Mouse (Mus musculus): ENCODE results near the gene Sptbn1. TPM values are rescaled to one million over a fixed set of nuclear protein-coding genes. Genes with fewer than 3 reads are reported as not detected.
A peak's percentile ranks its signal among the peaks of the same experiment; 100 is the strongest.

Gene Sptbn1
- polyA plus RNA-seq, 1 experiment from 2014 or later: 220 TPM

DNA sequence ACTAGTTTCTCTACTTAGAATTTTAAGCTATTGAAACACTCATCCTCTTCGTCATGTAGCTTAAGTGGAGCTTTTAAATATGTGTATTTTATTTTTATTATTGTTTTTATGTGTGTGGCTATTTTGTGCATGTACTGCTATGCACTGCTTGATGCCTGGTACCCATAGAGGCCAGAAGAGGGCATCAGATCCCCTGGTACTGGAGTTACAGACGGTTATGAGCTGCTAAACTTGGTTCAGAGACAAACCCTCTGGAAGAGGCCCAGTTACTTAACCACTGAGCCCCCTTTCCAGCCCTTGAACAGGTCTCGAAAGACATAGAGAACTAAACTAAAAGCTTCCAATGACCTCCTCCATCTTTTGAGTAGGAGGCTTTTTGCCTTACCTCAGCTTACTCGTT lies 30.0 kb downstream of the Sptbn1 start:
- Histone ChIP-seq H3K4me3 (ENCODE audit: low read depth, low read length) (no peak overlapping the region), H3K4me1 (ENCODE audit: insufficient read depth, low read depth, low read length) (peaks cover 17% of the 10 kb centered on the region), H3K36me3 (ENCODE audit: insufficient read depth, low read length) (no peaks in the 10 kb centered on the region), H3K4me2 (replicated peaks; ENCODE audit: low read depth, low read length) (no peak overlapping the region), H3K9me3 (ENCODE audit: low read length) (no peaks in the 10 kb centered on the region), H3K27me3 (replicated peaks; ENCODE audit: insufficient read depth, low read length) (no peaks in the 10 kb centered on the region), H3K27ac (ENCODE audit: low read length) (no peak overlapping the region), H3K9ac (replicated peaks; ENCODE audit: low read depth) (no peak overlapping the region)
- ATAC-seq: peak; percentile 53
- WGBS: 62% methylated on average over 4 of the region's 4 CpGs
- DNase-seq (ENCODE audit: low spot score): peak; percentile 57
- no peak for TF ChIP-seq EP300 (IDR thresholded peaks at IDR 0.05)
- TF ChIP-seq CTCF (IDR thresholded peaks at IDR 0.05): peak; percentile 74

DNA sequence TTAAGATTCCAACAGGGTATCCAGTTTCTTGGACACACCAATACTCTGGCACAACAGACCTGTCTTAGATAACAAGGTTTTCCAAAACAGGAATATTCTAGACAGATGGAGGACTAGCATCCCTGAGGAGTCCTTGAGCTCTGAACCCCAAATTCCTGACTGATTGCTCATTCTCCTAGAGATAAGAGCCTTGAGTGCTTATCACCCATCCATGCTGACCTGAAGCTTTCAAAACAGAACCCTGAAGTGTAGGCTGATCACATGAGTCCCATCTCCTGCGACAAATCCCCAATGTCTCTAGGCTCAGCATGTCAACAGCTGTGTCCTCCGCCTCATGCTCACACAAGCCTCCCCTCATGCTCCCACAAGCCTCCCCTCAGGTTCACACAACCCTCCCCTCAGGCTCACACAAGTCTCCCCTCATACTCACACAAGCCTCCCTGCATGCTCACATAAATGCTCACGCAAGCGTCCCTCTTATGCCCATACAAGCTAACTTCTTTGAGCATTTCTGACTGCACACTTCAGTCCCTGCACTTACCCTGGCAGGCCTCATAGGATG lies 31.2 kb downstream of the Sptbn1 start:
- ATAC-seq (no peak), DNase-seq (ENCODE audit: low spot score) (no peak)
- Histone ChIP-seq H3K27ac (ENCODE audit: low read length) (no peak overlapping the region), H3K4me1 (ENCODE audit: insufficient read depth, low read depth, low read length) (peaks cover 19% of the 10 kb centered on the region), H3K36me3 (ENCODE audit: insufficient read depth, low read length) (no peaks in the 10 kb centered on the region), H3K27me3 (replicated peaks; ENCODE audit: insufficient read depth, low read length) (no peaks in the 10 kb centered on the region), H3K4me2 (replicated peaks; ENCODE audit: low read depth, low read length) (no peak overlapping the region), H3K9ac (replicated peaks; ENCODE audit: low read depth) (no peak overlapping the region), H3K4me3 (ENCODE audit: low read depth, low read length) (no peak overlapping the region), H3K9me3 (ENCODE audit: low read length) (no peaks in the 10 kb centered on the region)
- TF ChIP-seq CTCF (IDR thresholded peaks at IDR 0.05) (no peak), EP300 (IDR thresholded peaks at IDR 0.05) (no peak)
- 76% methylated on average over 4 of the region's 4 CpGs for WGBS

DNA sequence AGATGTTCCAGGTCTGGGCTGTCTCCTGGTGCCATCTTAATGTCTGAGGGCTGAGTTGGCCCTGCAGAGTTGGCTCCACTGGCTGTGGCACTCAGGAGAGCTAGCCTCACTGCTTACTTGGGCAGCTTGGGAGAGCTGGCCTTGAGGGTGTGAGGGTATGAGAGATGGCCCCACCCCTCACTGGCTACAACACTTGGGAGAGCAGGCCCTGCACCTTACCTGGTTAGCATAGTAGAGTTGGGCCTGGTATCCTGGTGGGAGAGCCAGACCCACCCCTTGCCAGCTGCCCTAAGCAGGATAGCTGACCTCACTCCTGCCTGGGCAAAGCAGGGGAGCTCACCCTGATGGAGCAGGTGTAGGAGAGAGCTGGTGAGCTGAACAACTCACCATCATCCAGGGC lies 32.3 kb downstream of the Sptbn1 start:
- H3K27me3 ChIP-seq (replicated peaks; ENCODE audit: insufficient read depth, low read length): no peaks in the 10 kb centered on the region
- no peak overlapping the region for H3K4me3 ChIP-seq (ENCODE audit: low read depth, low read length)
- H3K27ac ChIP-seq (ENCODE audit: low read length): no peak overlapping the region
- ATAC-seq (0 out of 2 replicates have a peak, but pooled peaks have one; percentile 12), DNase-seq (ENCODE audit: low spot score) (no peak)
- no peaks in the 10 kb centered on the region for H3K36me3 ChIP-seq (ENCODE audit: insufficient read depth, low read length)
- H3K9ac ChIP-seq (replicated peaks; ENCODE audit: low read depth): no peak overlapping the region
- no peaks in the 10 kb centered on the region for H3K9me3 ChIP-seq (ENCODE audit: low read length)
- TF ChIP-seq EP300 (IDR thresholded peaks at IDR 0.05) (no peak), CTCF (IDR thresholded peaks at IDR 0.05) (no peak)
- H3K4me1 ChIP-seq (ENCODE audit: insufficient read depth, low read depth, low read length): peaks cover 21% of the 10 kb centered on the region; the same call in 1 of the 2 replicates
- no peak overlapping the region for H3K4me2 ChIP-seq (replicated peaks; ENCODE audit: low read depth, low read length)

DNA sequence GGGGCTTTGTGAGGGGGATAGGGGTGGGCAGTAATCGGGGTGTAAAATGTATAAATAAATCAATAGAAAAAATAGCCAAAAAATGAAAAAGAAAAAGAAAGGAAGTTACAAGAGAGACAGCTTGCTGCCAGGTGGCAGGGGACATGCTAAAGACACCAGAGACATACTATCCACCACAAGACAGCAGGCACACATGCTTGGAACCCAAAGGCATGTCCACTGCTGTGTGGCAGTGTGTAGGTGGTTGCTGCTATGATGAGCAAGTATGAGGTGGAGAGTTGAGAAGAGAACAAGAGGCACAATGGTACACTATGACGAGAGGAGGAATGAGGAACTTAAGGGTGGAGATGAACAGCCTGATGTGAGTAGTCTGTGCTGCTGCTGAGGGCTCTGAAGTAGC lies 32.8 kb downstream of the Sptbn1 start:
- Histone ChIP-seq H3K9ac (replicated peaks; ENCODE audit: low read depth) (no peak overlapping the region), H3K27me3 (replicated peaks; ENCODE audit: insufficient read depth, low read length) (no peaks in the 10 kb centered on the region), H3K27ac (ENCODE audit: low read length) (no peak overlapping the region), H3K4me3 (ENCODE audit: low read depth, low read length) (no peak overlapping the region), H3K4me1 (ENCODE audit: insufficient read depth, low read depth, low read length) (peaks cover 26% of the 10 kb centered on the region; the same call in 1 of the 2 replicates), H3K4me2 (replicated peaks; ENCODE audit: low read depth, low read length) (no peak overlapping the region), H3K36me3 (ENCODE audit: insufficient read depth, low read length) (no peaks in the 10 kb centered on the region), H3K9me3 (ENCODE audit: low read length) (no peaks in the 10 kb centered on the region)
- no peak for DNase-seq (ENCODE audit: low spot score)
- TF ChIP-seq CTCF (IDR thresholded peaks at IDR 0.05): no peak
- TF ChIP-seq EP300 (IDR thresholded peaks at IDR 0.05): no peak
- no peak for ATAC-seq
- 79% methylated on average over 2 of the region's 2 CpGs for WGBS

DNA sequence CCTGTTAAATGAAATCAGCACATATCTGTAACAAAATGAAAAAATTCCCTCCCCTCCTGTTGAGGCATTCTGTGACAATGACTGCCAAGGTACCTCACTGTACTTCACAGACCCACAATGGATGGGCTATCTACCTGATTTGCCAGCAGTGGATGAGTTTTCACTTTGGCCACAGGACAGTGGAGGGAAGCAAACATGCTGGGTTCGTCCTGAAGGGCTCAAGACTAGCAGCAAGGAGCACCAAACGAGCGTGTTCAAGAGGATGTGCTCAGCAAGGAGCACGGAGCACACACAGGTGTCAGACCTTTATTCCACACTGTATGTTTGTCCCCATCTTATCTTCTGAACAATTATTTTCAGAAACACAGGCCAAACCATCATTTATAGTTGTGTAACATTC lies 34.0 kb downstream of the Sptbn1 start:
- Histone ChIP-seq H3K36me3 (ENCODE audit: insufficient read depth, low read length) (no peaks in the 10 kb centered on the region), H3K4me2 (replicated peaks; ENCODE audit: low read depth, low read length) (no peak overlapping the region), H3K4me3 (ENCODE audit: low read depth, low read length) (no peak overlapping the region), H3K4me1 (ENCODE audit: insufficient read depth, low read depth, low read length) (peaks cover 30% of the 10 kb centered on the region), H3K27ac (ENCODE audit: low read length) (no peak overlapping the region), H3K9me3 (ENCODE audit: low read length) (no peaks in the 10 kb centered on the region), H3K9ac (replicated peaks; ENCODE audit: low read depth) (no peak overlapping the region), H3K27me3 (replicated peaks; ENCODE audit: insufficient read depth, low read length) (no peaks in the 10 kb centered on the region)
- no peak for ATAC-seq
- no peak for DNase-seq (ENCODE audit: low spot score)
- TF ChIP-seq CTCF (IDR thresholded peaks at IDR 0.05): no peak
- no peak for TF ChIP-seq EP300 (IDR thresholded peaks at IDR 0.05)
- 68% methylated on average over 4 of the region's 4 CpGs for WGBS

DNA sequence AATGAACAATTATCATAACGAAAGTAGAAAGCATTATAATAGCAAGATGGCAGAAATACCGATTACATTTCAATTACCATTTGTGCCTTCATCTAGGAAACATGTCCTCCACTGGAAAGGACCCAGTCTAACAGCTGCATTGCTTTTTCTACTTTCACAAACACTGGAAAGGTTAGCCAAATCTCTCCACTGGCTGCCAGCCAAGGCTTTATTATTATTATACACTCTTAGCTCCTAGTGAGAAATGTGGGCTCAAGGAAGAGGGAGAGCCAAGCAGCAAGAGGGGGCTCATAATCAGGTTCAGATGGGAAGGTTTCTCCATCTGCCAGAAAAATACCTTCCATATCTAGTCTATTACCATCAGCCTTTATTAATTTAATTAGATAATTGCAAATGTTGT lies 35.9 kb downstream of the Sptbn1 start:
- no peak overlapping the region for H3K27ac ChIP-seq (ENCODE audit: low read length)
- H3K4me3 ChIP-seq (ENCODE audit: low read depth, low read length): no peak overlapping the region
- no peak overlapping the region for H3K4me2 ChIP-seq (replicated peaks; ENCODE audit: low read depth, low read length)
- no peak overlapping the region for H3K9ac ChIP-seq (replicated peaks; ENCODE audit: low read depth)
- H3K9me3 ChIP-seq (ENCODE audit: low read length): no peaks in the 10 kb centered on the region
- ATAC-seq (peak; percentile 25; the same call in 1 of the 2 replicates), DNase-seq (ENCODE audit: low spot score) (peak; percentile 77)
- H3K4me1 ChIP-seq (ENCODE audit: insufficient read depth, low read depth, low read length): peaks cover 30% of the 10 kb centered on the region
- H3K36me3 ChIP-seq (ENCODE audit: insufficient read depth, low read length): no peaks in the 10 kb centered on the region
- TF ChIP-seq EP300 (IDR thresholded peaks at IDR 0.05) (0 out of 2 replicates have a peak, but pooled peaks have one; percentile 14), CTCF (IDR thresholded peaks at IDR 0.05) (no peak)
- H3K27me3 ChIP-seq (replicated peaks; ENCODE audit: insufficient read depth, low read length): no peaks in the 10 kb centered on the region
- WGBS: 54% methylated on average over 2 of the region's 2 CpGs

DNA sequence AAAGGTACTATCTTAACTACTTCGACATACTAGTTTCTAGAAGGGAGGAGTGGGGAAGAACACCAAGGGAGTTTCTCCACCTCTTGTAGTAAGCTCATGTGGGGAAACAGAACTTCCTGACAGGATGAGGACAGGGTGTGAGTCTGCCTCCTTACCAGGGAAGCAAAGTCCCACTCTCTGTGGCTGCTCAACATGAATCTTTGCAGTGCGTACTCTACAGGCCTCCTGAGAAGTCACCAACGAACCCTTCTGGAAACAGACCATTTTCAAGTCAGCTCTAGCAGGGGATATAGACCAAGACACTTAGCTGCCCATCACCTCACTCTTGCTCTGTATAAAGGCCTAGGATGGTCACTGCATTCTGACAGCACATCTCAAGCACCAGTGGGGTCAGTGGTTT lies 36.6 kb downstream of the Sptbn1 start:
- Histone ChIP-seq H3K9ac (replicated peaks; ENCODE audit: low read depth) (no peak overlapping the region), H3K4me2 (replicated peaks; ENCODE audit: low read depth, low read length) (0 out of 2 replicates have a peak overlapping the region, but pooled peaks have one; percentile 1), H3K27ac (ENCODE audit: low read length) (no peak overlapping the region), H3K27me3 (replicated peaks; ENCODE audit: insufficient read depth, low read length) (no peaks in the 10 kb centered on the region), H3K4me1 (ENCODE audit: insufficient read depth, low read depth, low read length) (peaks cover 30% of the 10 kb centered on the region), H3K36me3 (ENCODE audit: insufficient read depth, low read length) (no peaks in the 10 kb centered on the region), H3K4me3 (ENCODE audit: low read depth, low read length) (no peak overlapping the region), H3K9me3 (ENCODE audit: low read length) (no peaks in the 10 kb centered on the region)
- WGBS: 48% methylated on average over 3 of the region's 3 CpGs
- no peak for DNase-seq (ENCODE audit: low spot score)
- ATAC-seq: no peak
- TF ChIP-seq CTCF (IDR thresholded peaks at IDR 0.05) (no peak), EP300 (IDR thresholded peaks at IDR 0.05) (no peak)
